8 mouse cellular contexts compared by ENCODE assay signal in genomic region chr2:32586871-32587351, GRCm38 (mm10). TPM values are rescaled to one million over a fixed set of nuclear protein-coding genes. Genes with fewer than 3 reads are reported as not detected.
DNase-seq lines count a peak whose midpoint lies in the region; ATAC-seq lines count a peak whose summit lies in the region.

Gene St6galnac4 (plus strand): TSS chr2:32587095.

- H3K36me3 ChIP-seq in lung, embryonic 16.5 days (ENCODE audit: control insufficient read depth, insufficient read depth, low read length): no peaks in the 10 kb centered on the region

- peak within 1 kb of the TSS; percentile 64 for H3K4me3 ChIP-seq in lung, embryonic 16.5 days (ENCODE audit: low read length)

- H3K27ac ChIP-seq in lung, embryonic 16.5 days (ENCODE audit: low read length): peak within 1 kb of the TSS; percentile 53

- WGBS in lung, embryonic 16.5 days: 0% methylated on average over 36 of the region's 38 CpGs

- peaks cover 41% of the 10 kb centered on the region for H3K4me1 ChIP-seq in lung, embryonic 16.5 days (replicated peaks; ENCODE audit: control insufficient read depth, insufficient read depth, low read length)

- no peaks in the 10 kb centered on the region for H3K9me3 ChIP-seq in lung, embryonic 16.5 days (ENCODE audit: control insufficient read depth, low read length)

- ATAC-seq in lung, embryonic 16.5 days (ENCODE audit: low read depth): peak; percentile 95

- peak; percentile 95 for DNase-seq in MN1 (ENCODE audit: low spot score)
- DNase-seq in cerebellum, adult 8-10 months: peak; percentile 88
- DNase-seq in forelimb bud, embryonic 11.5 days (ENCODE audit: low read depth, low spot score): peak; percentile 94
- peak; percentile 94 for DNase-seq in heart, postnatal 4 days
- peak; percentile 70 for DNase-seq in layer of hippocampus, adult 9-10 months (ENCODE audit: low spot score)
- DNase-seq in ovary, adult 18-20 months (ENCODE audit: low spot score): peak; percentile 86
- peak; percentile 94 for DNase-seq in thymus, postnatal 0 days (ENCODE audit: low spot score)

- H3K4me2 ChIP-seq in lung, embryonic 16.5 days (ENCODE audit: low read depth, low read length): peak within 1 kb of the TSS; percentile 77

- no peaks in the 10 kb centered on the region for H3K27me3 ChIP-seq in lung, embryonic 16.5 days (ENCODE audit: control insufficient read depth, insufficient read depth, low read depth, low read length)

- peak within 1 kb of the TSS; percentile 69 for H3K9ac ChIP-seq in lung, embryonic 16.5 days (ENCODE audit: low read length)

RNA-seq across cellular contexts. Expression of gene St6galnac4, which starts in this region (rescaled TPM):
- 10 to 100 TPM; 31.6 to 38.6 TPM for total RNA-seq in heart, postnatal 4 days (2021)
- 26.0 and 28.1 TPM in 2 replicates for polyA plus RNA-seq in lung, embryonic 16.5 days (2015; fragmentation: Nextera tagmentation; extraction: Ambion mirVana)
- 24.3 and 25.3 TPM in 2 replicates for polyA plus RNA-seq in thymus, postnatal 0 days (2015; fragmentation: Nextera tagmentation; extraction: Ambion mirVana)

Comparison
In these comparisons a context has a peak if more than half of its experiments do, and no peak if none do; other contexts are left out.
1. Peak in every context shown above with its lines: DNase-seq, ATAC-seq, H3K4me3 ChIP-seq and H3K27ac ChIP-seq.